Mouse (Mus musculus) regulatory T cell (primary cell): ENCODE measurements around the gene Srgap3.

Source experiments
- in situ Hi-C: fragments of 300-600 bp; cut with MboI, MseI; formaldehyde crosslinking; loops from one replicate; pipeline ENCODE4 v1.15.1; 2025; ENCODE audit warnings: high pct_unique_total_duplicates

Srgap3 gene

DNA sequence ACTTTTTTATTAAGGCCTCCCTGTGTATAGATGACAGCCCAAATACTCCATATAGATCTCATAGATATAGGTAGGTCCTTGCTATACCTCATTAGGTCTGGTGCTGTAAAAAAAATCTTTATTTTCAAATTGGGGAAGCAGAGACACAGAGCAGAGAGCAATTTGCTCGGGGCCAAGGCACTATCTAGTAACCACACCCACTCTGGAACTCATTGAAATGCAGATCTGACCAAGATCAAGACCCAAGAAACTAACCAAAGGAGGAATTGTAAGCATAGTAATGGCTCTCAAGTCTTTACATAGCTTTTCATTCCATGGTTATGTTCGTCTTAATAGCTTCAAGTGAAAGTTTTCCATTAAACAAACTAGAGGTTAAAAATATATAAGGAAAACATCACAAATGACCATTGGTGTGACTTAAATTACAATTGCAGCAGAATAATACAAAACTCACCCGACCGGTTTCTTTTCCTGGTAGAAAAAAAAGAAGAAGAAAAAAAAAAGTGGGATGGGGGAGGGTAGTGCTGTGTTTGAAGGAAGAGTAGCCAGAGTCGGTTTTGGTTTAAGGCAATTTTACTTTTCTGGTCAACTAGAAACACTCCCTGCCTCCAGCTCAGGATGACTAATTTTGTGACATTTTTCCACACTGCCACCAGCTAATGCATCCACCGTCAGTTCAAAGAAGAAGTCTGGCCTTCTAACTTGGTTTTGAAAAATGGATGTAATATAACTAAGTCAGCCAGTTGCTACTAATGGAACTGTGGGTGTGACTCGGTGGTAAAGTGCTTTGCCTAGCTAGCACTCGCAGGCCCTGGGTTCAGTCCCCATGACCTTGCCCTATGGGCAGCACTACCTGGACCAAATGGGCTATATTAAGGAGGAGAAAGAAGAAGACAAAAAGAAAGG is 3.4 kb upstream of the Srgap3 start:
- in situ Hi-C loops = no loop called here

DNA sequence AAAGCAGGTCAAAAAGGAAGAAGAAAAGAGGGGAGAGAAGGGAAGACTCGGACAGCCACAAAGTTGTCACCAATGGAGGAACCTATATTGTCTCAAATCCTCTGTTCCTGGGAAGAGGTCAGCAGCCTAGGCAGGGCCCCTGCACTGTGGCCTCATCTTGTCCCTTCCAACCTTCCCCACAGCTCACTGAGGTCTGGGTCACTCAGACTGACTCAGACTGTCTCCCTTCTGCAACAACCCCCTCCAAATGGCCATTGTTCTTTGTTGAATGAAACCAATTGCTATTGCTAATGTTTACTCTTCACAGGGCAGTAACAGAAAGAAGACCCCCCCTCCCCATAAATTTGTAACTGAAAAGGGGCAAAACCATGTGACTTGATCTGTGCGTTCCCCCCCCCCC is 2.2 kb upstream of the Srgap3 start:
- in situ Hi-C loops = no loop called here

DNA sequence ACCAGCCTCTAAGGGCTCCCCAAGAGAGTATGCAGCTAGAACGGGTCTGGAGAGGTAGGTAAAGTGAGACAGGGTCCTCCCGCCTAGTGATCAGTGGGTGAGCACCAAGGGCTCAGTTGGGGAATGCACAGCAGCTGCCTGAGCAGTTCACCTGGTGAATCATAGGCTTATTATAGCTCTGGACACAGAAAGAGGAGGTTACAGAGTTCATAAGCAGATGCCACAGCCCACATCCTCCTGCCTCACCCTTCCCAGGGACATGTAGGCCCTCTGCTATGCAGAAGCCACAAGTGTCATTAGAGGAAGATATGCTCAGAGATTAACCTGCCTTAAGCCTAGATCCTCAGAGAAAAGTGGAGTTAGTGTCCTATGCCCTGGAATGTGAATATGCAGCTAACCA is 1.4 kb upstream of the Srgap3 start:
- in situ Hi-C loops = no loop called here

DNA sequence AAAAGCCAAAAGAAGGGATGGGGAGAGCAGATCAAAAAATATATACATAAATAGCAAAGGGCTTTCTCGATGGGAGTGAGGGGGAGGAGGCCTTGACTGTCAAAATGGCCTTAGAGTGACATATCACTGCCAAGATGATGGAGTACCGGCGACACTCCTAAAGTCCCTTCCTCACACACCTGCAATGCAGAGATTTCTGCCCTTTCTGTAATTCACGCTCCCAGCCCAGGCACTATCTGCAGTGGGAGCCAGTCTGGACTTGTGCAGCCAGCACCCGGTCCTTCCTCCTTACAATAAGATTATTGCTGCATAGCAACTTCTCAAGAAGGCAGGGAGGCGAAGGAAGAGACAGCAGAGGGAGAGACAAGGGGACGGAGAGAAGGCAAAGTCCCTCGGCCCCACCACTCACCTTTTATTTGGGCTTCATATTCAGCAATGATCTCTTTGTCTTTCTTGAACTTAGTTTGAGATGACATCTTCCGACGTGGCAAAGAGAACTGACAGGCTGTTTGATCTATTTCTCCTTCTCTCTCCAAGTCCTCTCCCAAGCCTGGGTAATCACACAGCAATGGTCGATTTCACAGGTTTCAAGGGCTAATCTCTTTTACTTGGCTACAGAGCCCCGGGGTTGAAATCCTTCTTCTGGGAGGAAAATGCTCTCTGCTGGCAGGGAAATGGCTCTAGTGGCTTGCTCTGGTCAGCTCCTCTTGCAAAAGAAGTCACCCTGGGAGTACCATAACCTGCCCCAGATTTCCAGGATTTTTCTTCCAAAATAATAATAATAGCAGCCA is 850 bp downstream of the Srgap3 start:
- in situ Hi-C loops = no loop called here

DNA sequence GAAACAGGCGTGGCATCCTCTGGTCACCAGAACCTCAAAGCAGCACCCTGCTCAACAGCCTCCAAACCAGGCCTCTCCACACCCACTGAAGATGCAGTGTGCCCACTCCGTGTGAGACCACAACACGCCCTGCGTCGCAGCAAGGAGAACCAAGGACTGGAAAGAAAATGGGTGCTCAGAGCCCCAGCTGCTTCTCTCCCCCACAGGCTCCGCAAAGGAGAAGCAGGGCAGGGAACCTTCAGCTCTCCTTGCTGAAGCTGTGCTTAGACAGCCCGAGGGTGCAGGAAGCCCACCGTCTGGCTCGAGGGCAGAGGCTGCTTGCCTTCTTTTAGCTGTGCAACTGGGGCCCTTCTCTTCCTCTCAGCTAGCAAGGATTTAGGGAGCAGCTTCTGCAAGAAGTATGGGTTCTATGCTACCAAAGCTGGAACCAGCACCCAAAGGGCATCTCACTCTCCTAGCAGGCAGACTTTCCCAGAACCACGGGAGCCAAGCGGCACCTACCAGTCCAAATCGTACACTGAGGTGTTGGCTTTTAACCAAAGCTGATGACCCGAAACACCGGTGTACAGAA is 1.8 kb downstream of the Srgap3 start:
- in situ Hi-C loops = no loop called here

DNA sequence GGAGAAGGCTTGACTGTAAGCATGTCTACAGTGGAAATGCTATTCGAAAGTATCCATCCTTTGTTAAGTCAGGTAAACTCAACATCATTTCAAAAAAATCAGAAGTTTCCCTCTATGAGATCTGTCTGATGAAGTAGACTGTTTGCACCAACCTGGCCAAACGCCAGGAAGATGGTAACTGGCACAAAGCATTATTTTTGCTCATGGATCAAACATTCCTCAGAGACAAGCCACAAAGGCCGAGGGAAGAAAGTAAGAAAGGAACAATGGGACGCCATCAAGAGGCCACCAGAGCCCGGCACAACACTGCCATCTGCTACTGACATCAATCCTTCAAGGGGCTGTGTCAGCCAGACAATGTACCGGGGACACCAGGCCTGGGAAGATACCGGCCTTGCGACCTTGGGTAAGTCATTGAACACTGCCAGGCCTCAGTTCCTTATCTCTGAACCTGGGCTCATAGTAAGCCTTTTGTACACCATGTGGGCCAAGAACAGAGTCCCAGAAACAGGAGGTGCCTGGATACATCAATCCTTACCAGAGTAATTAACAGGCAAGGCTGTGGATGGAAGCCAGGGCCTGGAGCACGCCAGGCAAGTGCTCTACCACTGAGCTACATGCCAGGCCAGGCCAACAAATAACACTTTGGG is 3.3 kb downstream of the Srgap3 start:
- in situ Hi-C loops = no loop called here

DNA sequence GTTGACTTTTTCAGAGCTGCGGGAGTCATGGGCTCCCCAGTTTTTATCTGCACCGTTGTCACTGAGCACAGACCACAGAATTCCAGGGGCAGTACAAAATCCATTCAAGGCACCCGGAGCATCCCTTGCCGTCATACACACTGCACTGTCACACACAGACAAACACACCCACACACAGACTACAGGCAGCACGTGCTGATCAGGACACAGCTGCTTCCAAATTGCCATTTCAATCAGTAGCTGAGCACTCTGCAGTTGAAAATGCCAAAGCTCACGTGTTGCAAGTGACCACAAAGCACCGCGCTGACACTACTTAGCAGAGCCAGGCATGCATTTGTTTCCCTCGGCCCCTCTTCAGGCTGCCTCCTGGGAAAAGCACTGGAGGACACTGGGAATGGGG is 7.8 kb downstream of the Srgap3 start:
- in situ Hi-C loops = no loop called here

DNA sequence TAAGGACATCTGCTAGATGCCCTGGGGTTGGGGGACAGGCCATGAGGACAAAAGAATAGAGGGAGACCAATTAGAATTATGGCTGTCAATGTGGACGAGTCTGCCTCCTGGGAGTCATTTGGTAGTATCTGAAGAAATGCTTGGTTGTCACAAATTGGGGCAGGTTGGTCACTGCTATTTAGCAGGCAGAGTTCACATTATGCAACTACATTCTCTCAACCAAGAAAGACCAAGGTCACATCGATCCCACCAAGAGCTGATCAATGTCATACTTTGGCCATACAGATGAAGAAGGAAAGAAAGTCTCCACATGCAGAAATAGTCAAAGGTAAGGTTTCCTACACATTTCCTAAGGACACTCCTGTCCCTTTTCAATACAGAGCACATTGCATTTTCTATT is 9.3 kb downstream of the Srgap3 start:
- in situ Hi-C loops = no loop called here

DNA sequence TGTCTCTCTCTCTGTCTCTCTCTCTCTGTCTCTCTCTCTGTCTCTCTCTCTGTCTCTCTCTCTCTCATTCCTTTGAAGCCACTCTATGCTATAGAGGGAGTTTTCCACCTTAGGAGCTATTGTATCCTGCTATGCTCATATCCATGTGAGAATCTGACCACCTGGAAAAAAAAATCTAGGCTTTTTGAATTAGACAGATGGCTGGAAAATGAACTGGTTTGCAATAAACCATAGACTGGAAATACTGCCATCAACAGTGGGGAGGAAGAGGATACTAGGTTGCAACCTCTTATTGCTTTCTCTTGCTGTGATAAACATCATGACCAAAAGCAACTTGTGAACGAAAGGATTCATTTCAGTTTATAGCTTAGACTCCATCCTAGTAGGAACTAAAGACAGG is 12.6 kb downstream of the Srgap3 start:
- in situ Hi-C loops = no loop called here

DNA sequence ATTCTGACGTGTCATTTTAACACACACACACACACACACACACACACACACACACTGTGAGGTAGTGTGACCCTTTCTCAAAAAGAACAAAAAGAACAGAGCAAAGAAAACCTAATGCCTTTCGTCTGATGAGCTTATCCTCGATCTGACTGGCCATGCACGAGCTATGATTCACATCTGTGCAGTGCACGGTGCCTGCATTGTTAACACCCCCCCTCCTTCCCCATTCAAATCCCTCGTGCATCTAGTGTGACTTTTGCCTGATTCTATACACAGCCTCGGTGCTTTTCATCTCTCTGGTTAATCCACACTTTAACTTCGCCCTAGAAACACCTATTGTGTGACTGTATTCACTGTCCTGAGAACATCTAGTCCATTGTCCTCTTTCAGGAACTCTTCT is 14.5 kb downstream of the Srgap3 start:
- in situ Hi-C loops = no loop called here

DNA sequence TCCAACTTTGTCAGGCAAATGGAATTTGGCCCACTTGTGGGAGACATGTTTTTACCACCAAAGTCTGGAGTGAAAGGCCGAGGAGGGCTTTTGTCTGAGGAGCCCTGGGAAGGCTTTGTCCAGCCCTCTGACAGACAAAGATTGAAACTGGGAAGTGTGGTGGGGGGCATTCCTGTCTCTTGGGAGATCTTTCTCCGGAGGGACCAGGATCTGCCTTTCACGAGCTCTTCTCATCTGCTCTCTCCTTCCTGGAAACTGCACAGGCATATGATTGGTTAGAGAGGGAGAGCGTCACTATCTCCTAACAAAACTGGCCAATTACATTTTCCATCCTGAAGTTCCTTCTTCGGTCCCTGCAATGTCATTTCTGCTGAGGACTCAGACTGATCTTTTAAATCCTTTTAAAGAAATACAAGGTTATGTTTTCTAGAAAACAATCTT is 17.0 kb downstream of the Srgap3 start:
- in situ Hi-C loops = no loop called here

DNA sequence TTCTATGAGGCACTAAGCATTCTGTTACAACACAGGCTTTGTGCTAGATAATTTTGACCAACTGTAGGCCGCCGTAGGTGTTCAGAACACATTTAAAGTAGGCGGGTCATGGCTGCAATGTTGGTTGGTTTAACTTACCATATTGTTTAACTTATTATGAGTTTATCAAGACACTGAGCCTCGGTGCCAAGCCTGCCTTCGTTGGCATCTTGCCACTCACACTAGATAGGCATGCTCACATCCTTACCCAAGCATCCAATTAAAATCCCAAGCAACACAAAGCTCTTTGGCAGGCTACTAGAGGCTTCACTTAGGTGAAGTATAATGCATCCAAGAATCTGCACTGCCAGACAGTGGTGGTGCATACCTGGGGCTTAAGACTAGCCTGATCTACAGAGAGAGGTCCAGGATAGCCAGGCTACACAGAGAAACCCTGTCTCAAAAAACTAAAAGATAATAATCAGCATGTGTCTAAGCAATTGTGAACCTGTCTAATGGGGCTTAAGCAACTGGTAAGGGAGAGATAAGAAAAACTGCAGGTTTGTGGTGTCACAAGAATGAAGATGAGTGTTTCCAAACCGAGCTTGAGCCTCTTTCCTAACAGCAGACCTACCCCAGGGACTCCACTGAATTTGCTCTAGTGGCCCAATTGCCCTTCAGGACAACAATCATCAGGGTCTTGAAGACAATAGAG is 17.6 kb downstream of the Srgap3 start:
- in situ Hi-C loops = no loop called here

DNA sequence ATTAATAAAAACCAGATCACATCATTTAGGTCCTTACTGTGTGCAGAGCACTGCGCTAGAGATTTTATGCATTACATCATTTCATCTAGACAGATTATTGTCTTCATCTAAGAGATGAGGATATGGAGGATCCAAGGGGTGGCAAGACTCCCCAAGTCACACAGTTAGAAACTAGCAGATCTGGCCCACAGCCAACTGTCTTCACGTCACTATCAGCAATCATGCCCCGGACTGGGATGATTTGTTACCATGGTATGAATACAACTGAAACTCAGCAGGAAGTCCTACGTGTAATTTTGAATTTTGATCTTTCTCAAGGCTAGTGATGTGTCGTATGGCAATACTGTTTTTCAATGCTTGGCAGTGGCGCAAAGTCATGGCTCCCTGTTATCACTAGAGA is 18.2 kb downstream of the Srgap3 start:
- in situ Hi-C loops = no loop called here

DNA sequence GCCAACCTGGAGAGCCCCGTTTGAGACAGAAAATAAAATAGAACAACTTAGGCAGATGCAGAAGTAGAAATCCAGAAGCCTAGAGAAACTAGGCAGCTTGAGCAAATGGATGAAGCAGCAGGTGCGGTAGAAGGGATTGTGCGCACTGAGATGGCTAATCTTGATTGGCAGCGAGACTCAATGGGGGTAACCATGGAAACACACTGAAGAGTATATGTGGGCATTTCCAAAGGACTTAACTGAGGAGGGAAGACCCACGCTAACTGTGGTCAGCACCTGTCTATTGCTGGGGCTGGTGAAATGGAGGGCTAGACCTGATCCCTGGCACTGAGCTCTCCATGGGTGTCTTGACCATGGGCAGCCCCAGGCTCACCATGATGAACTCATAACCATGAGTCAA is 19.7 kb downstream of the Srgap3 start:
- in situ Hi-C loops = no loop called here

DNA sequence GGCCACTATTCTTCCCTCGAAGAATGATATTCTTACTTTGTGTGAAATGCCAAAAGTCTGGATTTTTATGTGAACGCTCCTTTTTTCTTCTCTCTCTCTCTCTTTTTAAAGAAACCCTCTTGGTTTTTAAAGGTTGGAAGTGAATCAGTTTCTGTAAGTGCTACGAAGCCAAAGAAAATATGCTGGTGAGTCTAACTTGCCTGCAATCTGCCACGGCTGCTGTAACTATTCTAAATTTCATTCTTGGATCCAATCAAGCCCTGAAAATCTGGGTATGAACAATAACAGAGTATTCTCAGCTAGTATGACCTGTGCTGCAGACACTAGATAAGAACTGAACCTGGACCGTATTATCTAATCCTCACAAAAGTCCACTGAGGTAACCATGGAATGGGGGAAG is 21.1 kb downstream of the Srgap3 start:
- in situ Hi-C loops = no loop called here

DNA sequence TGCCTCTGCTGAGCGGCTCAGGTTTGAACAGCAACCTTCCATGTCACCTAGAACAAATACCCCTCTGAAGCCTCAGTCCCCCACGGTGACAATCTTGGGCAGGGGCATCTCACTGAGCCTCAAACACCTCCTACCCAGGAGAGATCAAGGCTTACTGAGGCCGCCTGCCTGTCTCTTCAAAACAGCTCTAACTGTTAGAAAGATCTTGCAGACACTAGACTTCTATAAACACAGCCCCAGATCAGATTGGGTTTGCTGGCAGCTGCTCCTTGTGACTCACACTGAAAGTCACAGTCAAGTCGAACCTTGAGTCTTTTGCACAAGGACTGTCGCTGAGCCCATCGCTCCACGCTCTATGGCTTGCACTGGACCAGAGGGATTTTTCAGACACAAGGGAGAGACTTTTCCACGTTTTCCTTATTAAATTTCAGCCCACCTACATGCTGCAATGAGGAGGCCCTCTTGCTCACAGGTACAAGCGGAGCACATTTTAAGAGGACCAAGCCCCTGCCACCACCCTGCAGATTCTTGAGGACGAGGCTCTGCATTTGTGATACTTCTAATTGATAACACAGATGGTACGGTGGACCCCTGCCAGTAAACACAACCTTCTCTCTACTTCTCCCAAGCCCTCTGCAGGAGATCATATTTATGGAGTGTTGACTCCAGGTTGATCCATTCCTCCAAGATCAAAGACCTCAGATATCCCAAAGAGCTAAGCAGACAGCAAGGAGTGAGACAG is 21.7 kb downstream of the Srgap3 start:
- in situ Hi-C loops = no loop called here

DNA sequence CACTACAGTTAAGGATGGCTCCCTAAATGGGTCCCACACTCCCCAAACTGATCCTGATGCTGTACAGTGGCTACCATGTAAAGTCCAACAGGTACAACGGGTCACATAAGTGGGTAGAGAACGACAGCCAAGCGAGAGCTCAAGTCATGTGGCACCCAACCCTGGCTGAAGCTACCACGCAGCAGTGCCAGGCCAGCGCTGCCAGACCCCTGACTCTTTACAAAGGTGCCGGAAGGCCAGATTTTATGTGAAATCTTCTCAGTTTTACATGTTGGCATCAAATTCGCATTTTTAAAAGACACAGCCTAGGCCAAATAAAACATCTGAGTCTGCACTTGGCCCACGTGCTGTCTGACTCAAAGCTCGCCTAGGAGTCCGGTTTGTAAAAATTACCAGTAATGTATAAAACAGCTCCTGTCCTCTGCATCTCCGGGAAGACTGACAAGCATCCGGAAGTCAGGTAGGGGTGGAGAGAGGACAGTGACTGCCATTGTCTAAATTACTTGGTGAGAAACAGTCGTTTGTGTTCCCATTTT is 22.4 kb downstream of the Srgap3 start:
- in situ Hi-C loops = no loop called here

DNA sequence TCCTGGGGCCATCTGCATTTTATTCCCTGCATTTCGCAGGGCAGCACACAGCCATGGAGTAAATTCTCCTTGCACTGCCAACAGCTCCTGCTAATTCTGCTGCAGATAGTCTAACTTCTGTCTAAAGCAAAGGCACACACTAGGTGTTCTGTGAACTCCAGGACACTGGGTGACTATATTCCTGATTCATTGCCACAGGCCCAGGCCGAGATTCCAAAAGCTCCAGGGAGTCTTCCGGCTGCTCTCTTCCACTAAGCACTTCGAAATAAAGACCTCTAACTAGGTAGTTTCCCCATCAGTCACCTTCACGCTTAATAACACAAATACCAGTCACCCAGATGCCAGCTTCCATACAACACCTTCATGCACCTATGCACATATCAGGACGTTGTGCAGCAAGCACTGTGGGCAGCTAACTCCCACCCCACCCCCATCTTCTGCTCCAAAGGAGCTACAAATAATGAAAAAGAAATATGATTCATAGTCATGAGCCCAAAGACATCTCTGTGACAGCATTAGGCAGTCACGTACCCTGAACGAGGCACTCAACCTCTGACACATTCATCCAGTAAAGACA is 26.4 kb downstream of the Srgap3 start:
- in situ Hi-C loops = no loop called here

DNA sequence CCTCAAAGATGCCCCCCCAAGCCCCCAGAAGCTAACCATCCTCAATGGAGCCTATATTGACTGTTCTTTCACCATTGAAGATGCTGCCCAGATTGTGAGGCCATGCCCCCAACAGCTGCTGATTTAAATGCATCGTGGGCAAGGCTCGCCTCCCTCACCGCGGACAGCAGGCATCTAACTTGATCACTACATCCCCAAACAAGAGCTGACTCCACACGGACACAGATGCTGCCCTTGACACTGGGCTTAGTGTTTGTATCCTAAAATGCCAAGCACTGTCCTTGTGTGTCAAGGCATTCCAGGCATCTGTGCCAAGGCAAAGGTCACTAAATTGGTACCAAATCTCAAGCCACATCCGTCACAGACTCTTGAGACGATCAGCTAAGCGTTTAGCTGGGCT is 29.3 kb downstream of the Srgap3 start:
- in situ Hi-C loops = no loop called here

DNA sequence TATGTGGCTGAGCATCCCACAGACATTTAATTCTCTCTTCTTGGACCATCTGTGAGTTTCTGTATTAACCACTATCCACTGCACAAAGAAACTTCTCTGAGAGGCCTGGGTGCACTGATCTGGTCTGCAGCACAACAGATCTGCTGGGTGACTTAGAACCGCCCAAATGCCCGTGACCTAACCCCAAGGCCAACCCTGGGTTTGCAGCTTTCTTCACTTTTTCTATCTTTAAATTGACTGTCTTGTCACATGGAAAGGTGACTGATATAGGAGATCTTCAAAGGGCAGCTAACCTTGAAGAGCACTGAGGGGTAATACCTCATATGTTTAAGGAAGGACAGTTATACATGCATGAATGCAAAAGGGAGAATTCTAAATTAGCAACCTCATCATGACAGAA is 30.8 kb downstream of the Srgap3 start:
- in situ Hi-C loops = no loop called here
